In genomic region chr17:56477191-56477818, GRCm38 (mm10) we compare ENCODE assay signal across 36 mouse cellular contexts. TPM values are rescaled to one million over a fixed set of nuclear protein-coding genes. Genes with fewer than 3 reads are reported as not detected.
DNase-seq lines count a peak whose midpoint lies in the region; ATAC-seq and TF ChIP-seq lines count a peak whose summit lies in the region.
"Had no signal": no experiment of that assay in that cellular context is flagged by ENCODE, and none has a peak within 500 bp of the region (broad histone marks: within the 10 kb centered on the region; RNA-seq: fewer than 3 reads in every experiment).

No protein-coding gene starts in this region.

- H3K4me2 ChIP-seq in forebrain, embryonic 11.5 days (ENCODE audit: low read depth, low read length, severe bottlenecking) = no peak overlapping the region
- no peak overlapping the region for H3K4me2 ChIP-seq in forebrain, postnatal 0 days (ENCODE audit: low read depth)
- no peak overlapping the region for H3K4me2 ChIP-seq in heart, embryonic 12.5 days
- H3K4me2 ChIP-seq in CH12.LX (ENCODE audit: insufficient read depth, low read depth, poor library complexity, severe bottlenecking) = no peak overlapping the region
- no peak overlapping the region for H3K4me2 ChIP-seq in intestine, embryonic 15.5 days (replicated peaks)
- H3K4me2 ChIP-seq: liver, embryonic 15.5 days; lung, embryonic 14.5 days; midbrain, embryonic 13.5 days had no signal

- H3K36me3 ChIP-seq in forebrain, embryonic 11.5 days (ENCODE audit: control insufficient read depth, insufficient read depth, low read length) = no peaks in the 10 kb centered on the region; the same call in 1 of the 2 replicates
- H3K36me3 ChIP-seq in forebrain, postnatal 0 days (ENCODE audit: insufficient read depth) = no peaks in the 10 kb centered on the region
- no peaks in the 10 kb centered on the region for H3K36me3 ChIP-seq in heart, embryonic 12.5 days
- peaks cover 0 to 5% of the 10 kb centered on the region in 2 experiments for H3K36me3 ChIP-seq in CH12.LX (replicated peaks in 1 of 2; ENCODE audit: control insufficient read depth in 1 of 2, insufficient read depth in 1 of 2, low read length in 1 of 2)
- H3K36me3 ChIP-seq in intestine, embryonic 15.5 days = no peaks in the 10 kb centered on the region
- H3K36me3 ChIP-seq: limb, embryonic 10.5 days; limb, embryonic 15.5 days; liver, embryonic 15.5 days; midbrain, embryonic 13.5 days; neural tube, embryonic 15.5 days; stomach, embryonic 15.5 days had no signal

- no peak overlapping the region for H3K4me3 ChIP-seq in forebrain, embryonic 11.5 days (ENCODE audit: low read depth, low read length)
- no peak overlapping the region for H3K4me3 ChIP-seq in forebrain, postnatal 0 days (ENCODE audit: low read depth, low read length)
- H3K4me3 ChIP-seq in heart, embryonic 12.5 days = no peak overlapping the region
- H3K4me3 ChIP-seq in CH12.LX (replicated peaks in 1 of 3; ENCODE audit: low read depth in 2 of 3, low read length in 2 of 3, poor library complexity in 1 of 3) = no peak overlapping the region
- no peak overlapping the region for H3K4me3 ChIP-seq in intestine, embryonic 15.5 days (replicated peaks)
- H3K4me3 ChIP-seq: liver, embryonic 15.5 days; midbrain, embryonic 13.5 days had no signal

- peak; percentile 28 to 49 for DNase-seq in adrenal gland, adult (ENCODE audit: inconsistent age in 2 of 2, low spot score in 1 of 2)
- DNase-seq in adrenal gland, postnatal 4 days (ENCODE audit: low spot score in 2 of 2) = no peak
- peak; percentile 62 for DNase-seq in forebrain, embryonic 11.5 days (ENCODE audit: low spot score)
- no peak for DNase-seq in forebrain, postnatal 0 days
- peak; percentile 29 for DNase-seq in heart, postnatal 4 days
- no peak for DNase-seq in CH12.LX (ENCODE audit: extremely low read depth)
- DNase-seq: kidney, adult 8-10 months; kidney, postnatal 10 days; lung, embryonic 14.5 days; lung, postnatal 36 days; retina, postnatal 1 day; right cerebral cortex, postnatal 14 days had no signal

- peaks cover 4% of the 10 kb centered on the region; the same call in 1 of the 2 replicates for H3K79me2 ChIP-seq in CH12.LX (replicated peaks; ENCODE audit: control insufficient read depth, extremely low read depth, insufficient read depth, poor library complexity, severe bottlenecking)

- H3K9me3 ChIP-seq in forebrain, embryonic 11.5 days (ENCODE audit: control insufficient read depth, low read length) = peaks cover 6% of the 10 kb centered on the region
- no peaks in the 10 kb centered on the region for H3K9me3 ChIP-seq in forebrain, postnatal 0 days (ENCODE audit: low read length)
- peaks cover 5% of the 10 kb centered on the region for H3K9me3 ChIP-seq in heart, embryonic 12.5 days (replicated peaks)
- peaks cover 23% of the 10 kb centered on the region for H3K9me3 ChIP-seq in CH12.LX (replicated peaks; ENCODE audit: low read length)
- no peaks in the 10 kb centered on the region for H3K9me3 ChIP-seq in intestine, embryonic 15.5 days
- H3K9me3 ChIP-seq: limb, embryonic 10.5 days; limb, embryonic 15.5 days; midbrain, embryonic 13.5 days; neural tube, embryonic 15.5 days; stomach, embryonic 15.5 days had no signal

- H3K9ac ChIP-seq in forebrain, embryonic 11.5 days (ENCODE audit: low read length) = no peak overlapping the region
- H3K9ac ChIP-seq in forebrain, postnatal 0 days = no peak overlapping the region
- H3K9ac ChIP-seq in heart, embryonic 12.5 days = no peak overlapping the region
- no peak overlapping the region for H3K9ac ChIP-seq in CH12.LX (ENCODE audit: insufficient read depth, low read depth)
- no peak overlapping the region for H3K9ac ChIP-seq in intestine, embryonic 15.5 days
- H3K9ac ChIP-seq: limb, embryonic 15.5 days; liver, embryonic 15.5 days; lung, embryonic 14.5 days; midbrain, embryonic 13.5 days; neural tube, embryonic 15.5 days; stomach, embryonic 15.5 days had no signal

- no peak overlapping the region for H3K27ac ChIP-seq in forebrain, embryonic 11.5 days (ENCODE audit: low read depth, low read length)
- H3K27ac ChIP-seq in forebrain, postnatal 0 days (ENCODE audit: low read depth, low read length) = no peak overlapping the region
- H3K27ac ChIP-seq in heart, embryonic 12.5 days (ENCODE audit: poor library complexity, severe bottlenecking) = no peak overlapping the region
- H3K27ac ChIP-seq in CH12.LX (ENCODE audit: insufficient read depth, low read depth) = 0 out of 2 replicates have a peak overlapping the region, but pooled peaks have one; percentile 42
- H3K27ac ChIP-seq in intestine, embryonic 15.5 days = no peak overlapping the region
- H3K27ac ChIP-seq: liver, embryonic 15.5 days; midbrain, embryonic 13.5 days had no signal

- peaks cover 20% of the 10 kb centered on the region for H3K4me1 ChIP-seq in forebrain, embryonic 11.5 days (replicated peaks; ENCODE audit: control insufficient read depth, insufficient read depth, low read length)
- H3K4me1 ChIP-seq in forebrain, postnatal 0 days (ENCODE audit: insufficient read depth) = 0 out of 2 replicates have a peak, but pooled peaks cover 4% of the 10 kb centered on the region
- H3K4me1 ChIP-seq in heart, embryonic 12.5 days (replicated peaks) = peaks cover 34% of the 10 kb centered on the region
- peaks cover 19 to 47% of the 10 kb centered on the region in 2 experiments for H3K4me1 ChIP-seq in CH12.LX (ENCODE audit: control insufficient read depth in 1 of 2, insufficient read depth in 2 of 2)
- peaks cover 36% of the 10 kb centered on the region for H3K4me1 ChIP-seq in intestine, embryonic 15.5 days (replicated peaks)

- no peak for ATAC-seq in forebrain, embryonic 11.5 days (replicated peaks; ENCODE audit: low FRiP score)
- ATAC-seq in forebrain, postnatal 0 days = no peak
- no peak for ATAC-seq in heart, embryonic 12.5 days (ENCODE audit: insufficient number of reproducible peaks, low FRiP score)
- no peak for ATAC-seq in intestine, embryonic 15.5 days

- no peak for TF ChIP-seq RAD21 in CH12.LX (IDR thresholded peaks at IDR 0.05; ENCODE audit: low read depth, low read length)

- in situ Hi-C loops in CH12.LX (cut with MboI; ENCODE audit: low pct_ligation_motif_present, low pct_unique_long_range_greater_than_20kb, low sequenced_read_pairs) = no loop called here

- 84% methylated on average over 19 of the region's 19 CpGs for WGBS in forebrain, embryonic 11.5 days
- WGBS in forebrain, postnatal 0 days = 89% methylated on average over 19 of the region's 19 CpGs
- 84% methylated on average over 19 of the region's 19 CpGs for WGBS in heart, embryonic 12.5 days
- 88% methylated on average over 19 of the region's 19 CpGs for WGBS in intestine, embryonic 15.5 days

- no peak for TF ChIP-seq EP300 in CH12.LX (IDR thresholded peaks at IDR 0.05; ENCODE audit: low read length)

- dilution Hi-C loops in CH12.LX (cut with MboI; ENCODE audit: extremely low pct_ligation_motif_present, extremely low pct_unique_long_range_greater_than_20kb, low sequenced_read_pairs) = no loop called here

- peaks cover 9% of the 10 kb centered on the region; the same call in 1 of the 2 replicates for H3K27me3 ChIP-seq in forebrain, embryonic 11.5 days (ENCODE audit: control insufficient read depth, insufficient read depth, low read length)
- H3K27me3 ChIP-seq in forebrain, postnatal 0 days (ENCODE audit: insufficient read depth, low read length) = no peaks in the 10 kb centered on the region
- peaks cover 56% of the 10 kb centered on the region for H3K27me3 ChIP-seq in heart, embryonic 12.5 days (replicated peaks)
- peaks cover 12% of the 10 kb centered on the region for H3K27me3 ChIP-seq in CH12.LX (replicated peaks)
- peaks cover 36% of the 10 kb centered on the region for H3K27me3 ChIP-seq in intestine, embryonic 15.5 days (replicated peaks)
- H3K27me3 ChIP-seq: neural tube, embryonic 15.5 days; Patski had no signal

- TF ChIP-seq POLR2A in CH12.LX (IDR thresholded peaks at IDR 0.05; ENCODE audit: low read depth, low read length) = no peak

- no peak for TF ChIP-seq CTCF in forebrain, postnatal 0 days (IDR thresholded peaks at IDR 0.05; ENCODE audit: low read depth)
- no peak for TF ChIP-seq CTCF in CH12.LX (conservative IDR thresholded peaks at IDR 0.05 in 1 of 2, IDR thresholded peaks at IDR 0.05 in 1 of 2; ENCODE audit: low read depth in 2 of 2, low read length in 2 of 2)

TF ChIP-seq in CH12.LX, 34 proteins besides CTCF, POLR2A, EP300 and RAD21 (continues in another document):
- TF ChIP-seq RCOR1 (conservative IDR thresholded peaks at IDR 0.05; ENCODE audit: low read depth, low read length) = no peak
- TF ChIP-seq USF2 (conservative IDR thresholded peaks at IDR 0.05; ENCODE audit: low read depth, low read length) = no peak
- no peak for TF ChIP-seq MEF2A (IDR thresholded peaks at IDR 0.05; ENCODE audit: borderline replicate concordance, low read depth, low read length)
- TF ChIP-seq USF1 (IDR thresholded peaks at IDR 0.05; ENCODE audit: low read depth, low read length) = no peak
- no peak for TF ChIP-seq MAZ (IDR thresholded peaks at IDR 0.05; ENCODE audit: low read depth, low read length)
- TF ChIP-seq ZC3H11A (IDR thresholded peaks at IDR 0.05; ENCODE audit: low read depth, low read length) = no peak
- TF ChIP-seq NELFE (IDR thresholded peaks at IDR 0.05; ENCODE audit: low read depth, low read length) = no peak
- no peak for TF ChIP-seq POLR2AphosphoS2 (IDR thresholded peaks at IDR 0.05; ENCODE audit: low read depth, low read length)

RNA-seq across cellular contexts. Expression of gene Ptprs, which starts 1.0 kb away (rescaled TPM):
- total RNA-seq in adrenal gland, postnatal 4 days (2021) = 100 to 1,000 TPM; 176 to 208 TPM
- polyA plus RNA-seq in forebrain, embryonic 11.5 days (2014; fragmentation: Nextera tagmentation; extraction: Ambion mirVana) = 210 and 218 TPM in 2 replicates
- total RNA-seq in forebrain, postnatal 0 days (2014; rRNA removed) = 568 and 711 TPM in 2 replicates
- polyA plus RNA-seq in forebrain, postnatal 0 days (2015; fragmentation: Nextera tagmentation; extraction: Ambion mirVana) = 196 and 250 TPM in 2 replicates
- total RNA-seq in heart, postnatal 4 days (2021) = 100 to 1,000 TPM; 140 to 141 TPM
- 86.8 and 90.2 TPM in 2 replicates for polyA plus RNA-seq in heart, embryonic 12.5 days (2016; fragmentation: Nextera tagmentation; extraction: Ambion mirVana)
- 31.6 and 41.1 TPM in 2 replicates for total RNA-seq in CH12.LX (2012; rRNA removed)
- 10.4 and 11.3 TPM in 2 replicates for total RNA-seq in CH12.LX (2014; rRNA removed)
- polyA plus RNA-seq in CH12.LX (2012; ENCODE audit: insufficient read length, low read depth) = 20.7 and 27.0 TPM in 2 replicates
- 56.3 and 56.8 TPM in 2 replicates for polyA plus RNA-seq in intestine, embryonic 15.5 days (2015; fragmentation: Nextera tagmentation; extraction: Ambion mirVana)

RNA-seq across cellular contexts. Expression of gene Znrf4, which starts 34.9 kb away (rescaled TPM):
- not detected for total RNA-seq in adrenal gland, postnatal 4 days (2021)
- polyA plus RNA-seq in forebrain, embryonic 11.5 days (2014; fragmentation: Nextera tagmentation; extraction: Ambion mirVana) = not detected in 2 replicates
- total RNA-seq in forebrain, postnatal 0 days (2014; rRNA removed) = not detected in 2 replicates
- 0.13 and 0.16 TPM in 2 replicates for polyA plus RNA-seq in forebrain, postnatal 0 days (2015; fragmentation: Nextera tagmentation; extraction: Ambion mirVana)
- total RNA-seq in heart, postnatal 4 days (2021) = not detected
- not detected in 2 replicates for polyA plus RNA-seq in heart, embryonic 12.5 days (2016; fragmentation: Nextera tagmentation; extraction: Ambion mirVana)
- not detected in 2 replicates for total RNA-seq in CH12.LX (2012; rRNA removed)
- total RNA-seq in CH12.LX (2014; rRNA removed) = not detected in 2 replicates
- polyA plus RNA-seq in CH12.LX (2012; ENCODE audit: insufficient read length, low read depth) = not detected in 2 replicates
- polyA plus RNA-seq in intestine, embryonic 15.5 days (2015; fragmentation: Nextera tagmentation; extraction: Ambion mirVana) = not detected in 2 replicates
- total RNA-seq: adrenal gland, postnatal 36 days; gastrocnemius, adult 8-10 months; gastrocnemius, postnatal 4 days; left cerebral cortex, postnatal 10 days; megakaryocyte, adult 5-6 weeks; MEL; monocyte, adult 5-6 weeks had no signal
- polyA plus RNA-seq: C2C12; embryonic facial prominence, embryonic 11.5 days; frontal cortex, adult 2 months; heart, embryonic 16.5 days; hindbrain, embryonic 11.5 days; hindbrain, embryonic 16.5 days; intestine, embryonic 14.5 days; large intestine, adult 2 months; limb, embryonic 10.5 days; limb, embryonic 15.5 days; liver, embryonic 15.5 days; lung, embryonic 14.5 days; midbrain, embryonic 13.5 days; neural tube, embryonic 15.5 days; Patski; stomach, embryonic 15.5 days had no signal

Comparison
In these comparisons a context has a peak if more than half of its experiments do, and no peak if none do; other contexts are left out.
1. DNase-seq: peak in adrenal gland, adult (2 of 2), forebrain, embryonic 11.5 days (single experiment) and heart, postnatal 4 days (single experiment); none in adrenal gland, postnatal 4 days (0 of 2), forebrain, postnatal 0 days (single experiment) and CH12.LX (single experiment).